Mouse (Mus musculus) lung, adult 18-20 months (tissue): ENCODE measurements at regions not wholly inside any gene's neighbourhood (a gene's known extent, or its start where the extent isn't known, plus 50 kb on each side); places are given as distances from the start of the nearest gene placed in this dataset.
A peak's percentile ranks its signal among the peaks of the same experiment; 100 is the strongest.
"Not testable (repeated sequence)": the region's sequence is repeated elsewhere in the genome, so short reads cannot be mapped to it uniquely, and the experiment has no call there.

Source experiments
- DNase-seq, 2 experiments: peaks; one replicate each; pipeline ENCODE4 v3.0.0; 2022; ENCODE audit warnings: mixed read lengths in 2 of 2

- DNase-seq = no peak
Measured at GRCm38 (mm10) chr5:40177982-40178748, 422.9 kb upstream of the Hs3st1 start.

GRCm38 (mm10) chr5:40136740-40137285 lies 381.5 kb upstream of the Hs3st1 start:
- no peak for DNase-seq

DNA sequence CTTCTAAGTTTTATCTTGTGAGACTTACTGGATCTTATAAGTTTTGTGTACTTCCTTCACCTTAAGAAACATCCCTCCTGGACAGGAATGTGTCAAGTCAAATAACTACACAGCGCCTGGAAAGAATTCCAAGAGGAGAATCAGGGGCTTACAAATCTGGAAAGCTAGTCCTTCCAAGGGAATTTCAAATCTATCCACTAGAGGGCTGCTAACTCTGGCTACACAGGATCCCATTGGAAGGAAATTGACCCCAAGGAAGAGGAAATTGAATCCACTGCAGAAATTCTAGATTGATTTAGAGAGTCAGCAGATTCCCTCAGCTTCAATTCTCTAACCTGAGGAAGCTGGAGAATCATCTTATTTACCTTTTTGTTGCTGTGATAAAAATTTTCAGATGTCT lies 369.1 kb upstream of the Hs3st1 start:
- no peak for DNase-seq

- DNase-seq = no peak
Measured at GRCm38 (mm10) chr5:40116849-40117248, 361.6 kb upstream of the Hs3st1 start.

- DNase-seq = not testable (repeated sequence)
Measured at GRCm38 (mm10) chr5:40089576-40089975, 334.3 kb upstream of the Hs3st1 start.

GRCm38 (mm10) chr5:40045288-40045687 lies 290.0 kb upstream of the Hs3st1 start:
- DNase-seq = peak in 1 of 2 experiments; percentile 16

DNA sequence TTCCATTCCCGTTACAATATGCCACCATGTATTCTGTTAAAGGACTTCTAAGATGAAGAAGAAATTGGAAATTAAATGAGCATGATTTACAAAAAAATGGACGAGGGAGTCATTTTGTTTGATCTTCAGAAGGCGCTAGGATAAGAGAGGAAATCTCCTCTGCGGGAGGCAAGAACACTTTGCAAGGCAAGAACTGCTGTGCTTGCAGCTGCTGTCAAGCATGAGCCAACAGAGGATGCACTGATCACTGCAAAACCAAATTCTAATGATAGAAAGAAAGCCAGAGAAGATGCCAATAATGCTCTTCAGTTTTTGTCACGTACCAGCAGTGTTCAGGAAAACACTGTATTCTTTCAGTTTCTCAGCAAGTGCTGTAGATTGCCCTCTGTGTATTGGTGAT lies 279.2 kb upstream of the Hs3st1 start:
- no peak for DNase-seq

DNA sequence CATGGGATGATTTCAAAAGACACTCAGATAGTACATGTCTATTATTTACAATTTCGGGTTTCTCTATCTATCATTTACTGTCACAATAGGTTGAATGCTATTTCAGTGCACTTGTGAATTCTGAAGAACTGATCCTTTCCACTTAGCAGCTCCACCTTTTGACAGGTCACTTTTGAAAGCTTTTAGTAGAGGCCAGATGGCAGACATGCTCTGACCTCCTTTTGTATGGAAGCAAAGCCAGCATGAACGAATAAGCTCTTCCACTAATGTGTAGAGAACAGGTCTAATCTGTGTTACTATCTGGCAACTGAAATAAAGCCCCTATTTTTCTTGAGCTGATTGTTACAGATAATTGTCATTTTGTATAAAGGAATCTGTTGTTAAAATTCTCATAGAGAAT lies 278.4 kb upstream of the Hs3st1 start:
- DNase-seq = no peak

DNA sequence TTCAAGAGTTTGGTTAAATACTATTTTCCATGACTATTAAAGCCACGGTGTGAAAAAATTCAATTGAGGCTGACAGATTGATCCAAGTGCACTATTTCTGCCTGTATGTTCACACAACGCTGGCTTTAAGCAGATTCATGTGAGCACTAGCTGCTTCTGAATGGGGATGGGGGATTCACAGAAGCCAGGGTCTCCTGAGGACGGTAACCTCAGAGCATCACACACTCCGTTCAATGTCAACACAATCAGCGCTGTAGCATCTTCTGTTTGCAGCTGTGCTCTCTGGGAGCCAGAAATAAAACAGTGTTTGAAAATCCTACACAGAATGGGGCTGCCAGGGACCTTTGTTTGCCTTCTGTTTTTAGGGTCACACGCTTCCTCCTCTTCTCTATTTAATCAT lies 275.0 kb upstream of the Hs3st1 start:
- DNase-seq = no peak

- no peak for DNase-seq
Measured at GRCm38 (mm10) chr5:40015946-40016345, 260.7 kb upstream of the Hs3st1 start.

- no peak for DNase-seq
Measured at GRCm38 (mm10) chr5:39988039-39988438, 232.8 kb upstream of the Hs3st1 start.

- no peak for DNase-seq
Measured at GRCm38 (mm10) chr5:39964371-39964770, 209.1 kb upstream of the Hs3st1 start.

DNA sequence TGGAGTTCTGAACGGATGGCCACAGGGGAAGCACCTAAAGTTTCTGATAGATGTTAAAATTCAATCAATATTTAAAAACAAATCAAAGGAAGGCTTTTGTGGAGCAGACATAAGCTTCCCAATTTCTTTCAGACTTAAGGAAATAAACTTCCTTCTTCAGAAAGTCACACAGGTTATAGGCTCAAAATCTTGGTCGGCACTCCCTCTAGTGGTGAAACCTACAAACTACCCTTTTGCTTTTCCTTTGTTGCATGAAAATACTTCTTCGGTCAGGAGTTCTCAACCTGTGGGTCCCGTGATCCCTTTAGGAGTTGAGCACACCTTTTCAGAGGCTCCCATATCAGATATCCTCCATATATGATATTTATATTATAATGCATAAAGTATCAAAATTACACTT lies 205.7 kb upstream of the Hs3st1 start:
- DNase-seq = peak in 1 of 2 experiments; percentile 19

DNA sequence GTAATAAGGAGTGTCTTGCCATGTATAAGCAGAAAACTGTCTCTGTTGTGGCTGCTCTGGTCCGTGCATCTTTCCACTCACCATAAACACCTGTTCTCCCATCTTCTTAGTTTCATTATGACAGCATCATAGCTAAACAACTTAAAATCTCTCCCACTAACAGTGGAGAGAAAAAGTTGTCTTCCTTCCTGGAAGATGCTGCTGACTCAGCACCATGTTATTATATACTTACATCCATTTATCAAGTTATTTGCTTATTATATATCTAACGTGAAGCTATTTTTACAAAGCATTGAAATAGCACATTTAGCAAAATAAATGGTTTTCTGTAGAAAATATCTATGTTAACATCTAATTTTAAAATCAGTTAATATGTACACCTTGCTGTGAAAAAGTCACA lies 180.3 kb upstream of the Hs3st1 start:
- no peak for DNase-seq

GRCm38 (mm10) chr5:39931890-39932289 lies 176.6 kb upstream of the Hs3st1 start:
- DNase-seq = no peak

- no peak for DNase-seq
Measured at GRCm38 (mm10) chr5:39909369-39909768, 154.1 kb upstream of the Hs3st1 start.

DNA sequence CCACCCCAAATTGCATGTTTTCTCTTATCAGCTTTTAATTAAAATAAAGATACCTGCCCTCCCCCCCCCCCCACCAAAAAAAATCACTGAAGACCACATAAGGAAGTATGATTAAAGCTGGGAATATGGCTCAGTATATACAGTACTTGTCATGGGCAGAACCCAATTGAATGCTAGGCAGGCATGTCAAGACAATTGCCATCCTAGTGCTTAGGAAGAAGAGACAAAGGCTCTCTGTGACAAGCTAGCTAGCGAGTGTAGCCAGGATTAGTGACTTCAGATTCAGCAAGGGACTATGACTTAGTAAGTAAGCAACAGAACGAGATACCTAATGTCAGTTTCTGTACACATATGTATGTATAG lies 116.4 kb upstream of the Hs3st1 start:
- no peak for DNase-seq

- DNase-seq = peak in 1 of 2 experiments; percentile 9
Measured at GRCm38 (mm10) chr5:39870835-39871722, 115.8 kb upstream of the Hs3st1 start.

DNA sequence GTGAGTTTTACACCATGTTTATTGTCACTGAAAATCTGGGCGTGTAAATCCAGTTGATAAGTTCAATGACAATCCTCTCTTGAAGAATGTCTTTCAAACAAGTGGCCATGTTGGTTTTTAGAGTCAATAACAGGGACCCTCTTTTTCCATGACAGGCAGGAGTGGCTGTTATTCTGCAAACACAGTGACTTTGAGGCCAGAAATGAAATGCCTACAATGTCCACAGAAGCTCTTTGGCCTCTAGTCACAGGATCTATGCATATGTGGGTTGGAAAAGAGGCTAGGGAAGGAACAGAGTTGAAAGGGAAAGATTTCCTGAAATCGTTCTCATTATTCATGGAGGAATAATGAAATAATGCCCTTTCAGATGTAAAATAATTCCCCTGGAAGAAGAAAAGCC lies 101.9 kb upstream of the Hs3st1 start:
- DNase-seq = no peak

- DNase-seq = no peak
Measured at GRCm38 (mm10) chr5:39856616-39857156, 101.4 kb upstream of the Hs3st1 start.

GRCm38 (mm10) chr5:39855685-39856615 lies 100.7 kb upstream of the Hs3st1 start:
- DNase-seq = no peak

GRCm38 (mm10) chr5:39847187-39847586 lies 91.9 kb upstream of the Hs3st1 start:
- no peak for DNase-seq
